ENCODE assay signal across 21 mouse cellular contexts in genomic region chr6:18424822-18425221, GRCm38 (mm10).
DNase-seq lines count a peak whose midpoint lies in the region; ATAC-seq and TF ChIP-seq lines count a peak whose summit lies in the region.
"Had no signal": no experiment of that assay in that cellular context is flagged by ENCODE, and none has a peak within 500 bp of the region (broad histone marks: within the 10 kb centered on the region; RNA-seq: fewer than 3 reads in every experiment).

No protein-coding gene starts in this region.

- H3K9ac ChIP-seq in forebrain, embryonic 15.5 days (replicated peaks): no peak overlapping the region
- H3K9ac ChIP-seq in forebrain, postnatal 0 days: no peak overlapping the region
- H3K9ac ChIP-seq: embryonic facial prominence, embryonic 12.5 days; heart, embryonic 13.5 days; hindbrain, embryonic 15.5 days had no signal

- H3K27ac ChIP-seq in forebrain, embryonic 15.5 days (replicated peaks): peak overlapping the region; percentile 63
- no peak overlapping the region for H3K27ac ChIP-seq in forebrain, embryonic 10.5 days
- peak overlapping the region; percentile 70 for H3K27ac ChIP-seq in left cerebral cortex, adult 2 months
- peak overlapping the region; percentile 30; the same call in 1 of the 2 replicates for H3K27ac ChIP-seq in forebrain, postnatal 0 days (ENCODE audit: low read depth, low read length)
- H3K27ac ChIP-seq: embryonic facial prominence, embryonic 12.5 days; heart, embryonic 13.5 days; hindbrain, embryonic 15.5 days had no signal

- no peak for TF ChIP-seq POLR2A in brain, embryonic 14.5 days (IDR thresholded peaks at IDR 0.05; ENCODE audit: borderline replicate concordance, extremely low read depth, insufficient read depth, insufficient read length, poor library complexity, severe bottlenecking)

- intact Hi-C loops in left cerebral cortex, adult 2 months (cut with DNase I): loop anchor here (2.0 kb wide), 1 partner anchor 88 kb away; no protein-coding TSS in a partner anchor
- intact Hi-C loops in left cerebral cortex, postnatal 14 days (cut with DNase I): no loop called here

- peak; percentile 38; the same call in 1 of the 2 replicates for ATAC-seq in forebrain, embryonic 15.5 days (replicated peaks)
- ATAC-seq in forebrain, postnatal 0 days: peak; percentile 69
- ATAC-seq: activated CD4-positive, CD25-positive, alpha-beta regulatory T cell, adult 4 months; intestine, embryonic 16.5 days; Patski had no signal

- peaks cover 14% of the 10 kb centered on the region for H3K36me3 ChIP-seq in forebrain, embryonic 15.5 days
- H3K36me3 ChIP-seq in forebrain, embryonic 10.5 days (replicated peaks): no peaks in the 10 kb centered on the region
- H3K36me3 ChIP-seq in forebrain, postnatal 0 days (ENCODE audit: insufficient read depth): peaks cover 9% of the 10 kb centered on the region
- H3K36me3 ChIP-seq: embryonic facial prominence, embryonic 12.5 days had no signal

- no peak for DNase-seq in forebrain, embryonic 10.5 days (ENCODE audit: extremely low spot score, low spot score)
- DNase-seq in left cerebral cortex, adult 2 months (ENCODE audit: extremely low spot score in 1 of 2, low spot score in 2 of 2): no peak
- no peak for DNase-seq in left cerebral cortex, postnatal 14 days (ENCODE audit: low spot score in 2 of 2)
- DNase-seq in brain, embryonic 14.5 days (ENCODE audit: low read depth): peak; percentile 41
- DNase-seq in forebrain, postnatal 0 days: peak; percentile 55
- DNase-seq in kidney, adult 18-20 months: no peak
- no peak for DNase-seq in ovary, postnatal 36 days (ENCODE audit: low spot score)
- DNase-seq: adrenal gland, postnatal 25 days; cerebellum, adult 11 months; cerebellum, adult 8-10 months; cerebellum, postnatal 14 days; gastrocnemius, postnatal 14 days; heart, postnatal 36 days had no signal

- H3K9me3 ChIP-seq in forebrain, embryonic 15.5 days: no peaks in the 10 kb centered on the region
- H3K9me3 ChIP-seq in forebrain, embryonic 10.5 days: no peaks in the 10 kb centered on the region
- no peaks in the 10 kb centered on the region for H3K9me3 ChIP-seq in forebrain, postnatal 0 days (ENCODE audit: low read length)
- H3K9me3 ChIP-seq: embryonic facial prominence, embryonic 12.5 days; heart, embryonic 13.5 days; hindbrain, embryonic 15.5 days had no signal

- H3K27me3 ChIP-seq in forebrain, embryonic 15.5 days: no peaks in the 10 kb centered on the region
- H3K27me3 ChIP-seq in forebrain, embryonic 10.5 days (ENCODE audit: poor library complexity, severe bottlenecking): no peaks in the 10 kb centered on the region
- H3K27me3 ChIP-seq in forebrain, postnatal 0 days (ENCODE audit: insufficient read depth, low read length): no peaks in the 10 kb centered on the region
- H3K27me3 ChIP-seq: CH12.LX; embryonic facial prominence, embryonic 12.5 days; heart, embryonic 13.5 days; hindbrain, embryonic 15.5 days had no signal

- no peak overlapping the region for H3K4me3 ChIP-seq in forebrain, embryonic 15.5 days
- H3K4me3 ChIP-seq in forebrain, embryonic 10.5 days: no peak overlapping the region
- H3K4me3 ChIP-seq in left cerebral cortex, adult 2 months: no peak overlapping the region
- no peak overlapping the region for H3K4me3 ChIP-seq in forebrain, postnatal 0 days (ENCODE audit: low read depth, low read length)
- H3K4me3 ChIP-seq: embryonic facial prominence, embryonic 12.5 days; heart, embryonic 13.5 days; hindbrain, embryonic 15.5 days had no signal

- no peak for TF ChIP-seq CTCF in left cerebral cortex, adult 2 months (IDR thresholded peaks at IDR 0.05)
- no peak for TF ChIP-seq CTCF in brain, embryonic 14.5 days (IDR thresholded peaks at IDR 0.05; ENCODE audit: borderline replicate concordance, extremely low read depth, insufficient read depth, insufficient read length)
- no peak for TF ChIP-seq CTCF in forebrain, postnatal 0 days (IDR thresholded peaks at IDR 0.05; ENCODE audit: low read depth)

- H3K4me1 ChIP-seq in forebrain, embryonic 15.5 days: peaks cover 26% of the 10 kb centered on the region
- peaks cover 17% of the 10 kb centered on the region for H3K4me1 ChIP-seq in forebrain, embryonic 10.5 days
- no peaks in the 10 kb centered on the region for H3K4me1 ChIP-seq in forebrain, postnatal 0 days (ENCODE audit: insufficient read depth)
- H3K4me1 ChIP-seq: embryonic facial prominence, embryonic 12.5 days; hindbrain, embryonic 15.5 days had no signal

- 58% methylated on average over 6 of the region's 6 CpGs for WGBS in forebrain, embryonic 15.5 days
- WGBS in forebrain, embryonic 10.5 days: 93% methylated on average over 6 of the region's 6 CpGs
- WGBS in forebrain, postnatal 0 days: 45% methylated on average over 6 of the region's 6 CpGs

- H3K4me2 ChIP-seq in forebrain, embryonic 15.5 days (replicated peaks): no peak overlapping the region
- no peak overlapping the region for H3K4me2 ChIP-seq in forebrain, postnatal 0 days (ENCODE audit: low read depth)
- H3K4me2 ChIP-seq: embryonic facial prominence, embryonic 12.5 days; heart, embryonic 13.5 days; hindbrain, embryonic 15.5 days had no signal

Comparison
In these comparisons a context has a peak if more than half of its experiments do, and no peak if none do; other contexts are left out.
1. DNase-seq: peak in brain, embryonic 14.5 days (single experiment) and forebrain, postnatal 0 days (single experiment); none in forebrain, embryonic 10.5 days (single experiment), left cerebral cortex, adult 2 months (0 of 2), left cerebral cortex, postnatal 14 days (0 of 2), kidney, adult 18-20 months (single experiment) and ovary, postnatal 36 days (single experiment).